Mouse (Mus musculus): ENCODE measurements around the gene Flywch1. TPM values are rescaled to one million over a fixed set of nuclear protein-coding genes. Genes with fewer than 3 reads are reported as not detected.

Flywch1 gene
- polyA plus RNA-seq, 1 experiment from 2014 or later = 203 TPM

GRCm38 (mm10) chr17:23797316-23797715 lies 25.9 kb upstream of the Flywch1 start:
- no peaks in the 10 kb centered on the region for H3K9me3 ChIP-seq (replicated peaks)
- H3K4me3 ChIP-seq = no peak overlapping the region
- ATAC-seq (ENCODE audit: low FRiP score) = no peak
- H3K36me3 ChIP-seq = no peaks in the 10 kb centered on the region
- H3K4me1 ChIP-seq = no peaks in the 10 kb centered on the region; the same call in 1 of the 2 replicates
- H3K27ac ChIP-seq = no peak overlapping the region
- no peak overlapping the region for H3K4me2 ChIP-seq (replicated peaks)
- 0 out of 2 replicates have a peak, but pooled peaks cover 4% of the 10 kb centered on the region for H3K27me3 ChIP-seq
- no peak overlapping the region for H3K9ac ChIP-seq
- WGBS = 68% methylated on average over 7 of the region's 7 CpGs

- no peaks in the 10 kb centered on the region for H3K36me3 ChIP-seq
- H3K27ac ChIP-seq = no peak overlapping the region
- no peak overlapping the region for H3K9ac ChIP-seq
- no peak overlapping the region for H3K4me3 ChIP-seq
- H3K4me2 ChIP-seq (replicated peaks) = no peak overlapping the region
- 93% methylated on average over 8 of the region's 8 CpGs for WGBS
- ATAC-seq (ENCODE audit: low FRiP score) = no peak
- H3K27me3 ChIP-seq = 0 out of 2 replicates have a peak, but pooled peaks cover 4% of the 10 kb centered on the region
- peaks cover 13% of the 10 kb centered on the region for H3K4me1 ChIP-seq
- no peaks in the 10 kb centered on the region for H3K9me3 ChIP-seq (replicated peaks)
Measured at GRCm38 (mm10) chr17:23795323-23795722, 23.9 kb upstream of the Flywch1 start.

- H3K4me2 ChIP-seq (replicated peaks) = peak overlapping the region; percentile 54
- H3K4me1 ChIP-seq = peaks cover 20% of the 10 kb centered on the region
- peak; percentile 13; the same call in 1 of the 2 replicates for ATAC-seq (ENCODE audit: low FRiP score)
- H3K9ac ChIP-seq = peak overlapping the region; percentile 68
- H3K36me3 ChIP-seq = no peaks in the 10 kb centered on the region
- H3K4me3 ChIP-seq = peak overlapping the region; percentile 33
- WGBS = 61% methylated on average over 2 of the region's 2 CpGs
- no peaks in the 10 kb centered on the region for H3K9me3 ChIP-seq (replicated peaks)
- peak overlapping the region; percentile 87 for H3K27ac ChIP-seq
- no peaks in the 10 kb centered on the region for H3K27me3 ChIP-seq
Measured at GRCm38 (mm10) chr17:23791079-23791357, 19.6 kb upstream of the Flywch1 start.

GRCm38 (mm10) chr17:23790269-23791078 lies 19.1 kb upstream of the Flywch1 start, which contains the start of gene Srrm2:
Gene Srrm2 (plus strand): TSS chr17:23790532.
- peak; percentile 65 for ATAC-seq (ENCODE audit: low FRiP score)
- 1% methylated on average over 29 of the region's 29 CpGs for WGBS
- H3K4me1 ChIP-seq = peaks cover 20% of the 10 kb centered on the region
- H3K27ac ChIP-seq = peak within 1 kb of the TSS; percentile 87
- H3K9me3 ChIP-seq (replicated peaks) = no peaks in the 10 kb centered on the region
- H3K27me3 ChIP-seq = no peaks in the 10 kb centered on the region
- peak within 1 kb of the TSS; percentile 54 for H3K4me2 ChIP-seq (replicated peaks)
- H3K9ac ChIP-seq = peak within 1 kb of the TSS; percentile 68
- H3K36me3 ChIP-seq = no peaks in the 10 kb centered on the region
- peak within 1 kb of the TSS; percentile 33 for H3K4me3 ChIP-seq

- Histone ChIP-seq H3K9ac (peak overlapping the region; percentile 68), H3K9me3 (replicated peaks) (no peaks in the 10 kb centered on the region), H3K36me3 (no peaks in the 10 kb centered on the region), H3K4me3 (peak overlapping the region; percentile 33), H3K4me2 (replicated peaks) (peak overlapping the region; percentile 54), H3K27ac (peak overlapping the region; percentile 87), H3K27me3 (no peaks in the 10 kb centered on the region), H3K4me1 (peaks cover 20% of the 10 kb centered on the region)
- ATAC-seq (ENCODE audit: low FRiP score) = no peak
- 14% methylated on average over 8 of the region's 8 CpGs for WGBS
Measured at GRCm38 (mm10) chr17:23789749-23790268, 18.4 kb upstream of the Flywch1 start.

GRCm38 (mm10) chr17:23788973-23789372 lies 17.6 kb upstream of the Flywch1 start:
- Histone ChIP-seq H3K4me1 (peaks cover 20% of the 10 kb centered on the region), H3K27ac (no peak overlapping the region), H3K4me2 (replicated peaks) (no peak overlapping the region), H3K4me3 (no peak overlapping the region), H3K27me3 (no peaks in the 10 kb centered on the region), H3K9me3 (replicated peaks) (no peaks in the 10 kb centered on the region), H3K36me3 (no peaks in the 10 kb centered on the region), H3K9ac (no peak overlapping the region)
- WGBS = 93% methylated on average over 4 of the region's 4 CpGs
- ATAC-seq (ENCODE audit: low FRiP score) = no peak

- H3K9me3 ChIP-seq (replicated peaks) = no peaks in the 10 kb centered on the region
Measured at GRCm38 (mm10) chr17:23786510-23786931, 15.1 kb upstream of the Flywch1 start.

GRCm38 (mm10) chr17:23785561-23786471 lies 14.4 kb upstream of the Flywch1 start, which contains the start of gene Flywch2:
Gene Flywch2 (minus strand): TSS chr17:23786081.
- peak within 1 kb of the TSS; percentile 76 for H3K4me2 ChIP-seq (replicated peaks)
- peak; percentile 85 for ATAC-seq (ENCODE audit: low FRiP score)
- H3K4me1 ChIP-seq = peaks cover 10% of the 10 kb centered on the region
- H3K27me3 ChIP-seq = no peaks in the 10 kb centered on the region
- no peaks in the 10 kb centered on the region for H3K9me3 ChIP-seq (replicated peaks)
- H3K36me3 ChIP-seq = no peaks in the 10 kb centered on the region
- H3K9ac ChIP-seq = peak within 1 kb of the TSS; percentile 81
- 2% methylated on average over 43 of the region's 43 CpGs for WGBS
- H3K4me3 ChIP-seq = peak within 1 kb of the TSS; percentile 59
- H3K27ac ChIP-seq = peak within 1 kb of the TSS; percentile 89

More at GRCm38 (mm10) chr17:23786510-23786931, 15.1 kb upstream of the Flywch1 start:
- Histone ChIP-seq H3K4me3 (peak overlapping the region; percentile 59), H3K27ac (peak overlapping the region; percentile 89), H3K4me1 (peaks cover 17% of the 10 kb centered on the region), H3K36me3 (no peaks in the 10 kb centered on the region), H3K9ac (peak overlapping the region; percentile 54; the same call in 1 of the 2 replicates), H3K27me3 (no peaks in the 10 kb centered on the region), H3K4me2 (replicated peaks) (peak overlapping the region; percentile 76)
- 17% methylated on average over 13 of the region's 13 CpGs for WGBS
- peak; percentile 58 for ATAC-seq (ENCODE audit: low FRiP score)

GRCm38 (mm10) chr17:23783352-23783751 lies 11.9 kb upstream of the Flywch1 start:
- no peaks in the 10 kb centered on the region for H3K27me3 ChIP-seq
- H3K4me1 ChIP-seq = no peaks in the 10 kb centered on the region; the same call in 1 of the 2 replicates
- no peak overlapping the region for H3K4me2 ChIP-seq (replicated peaks)
- no peak for ATAC-seq (ENCODE audit: low FRiP score)
- H3K36me3 ChIP-seq = no peaks in the 10 kb centered on the region
- H3K27ac ChIP-seq = no peak overlapping the region
- H3K9ac ChIP-seq = no peak overlapping the region
- no peaks in the 10 kb centered on the region for H3K9me3 ChIP-seq (replicated peaks)
- H3K4me3 ChIP-seq = no peak overlapping the region

- 68% methylated on average over 2 of the region's 2 CpGs for WGBS
- H3K9ac ChIP-seq = no peak overlapping the region
- no peak for ATAC-seq (ENCODE audit: low FRiP score)
- H3K27me3 ChIP-seq = no peaks in the 10 kb centered on the region
- H3K27ac ChIP-seq = no peak overlapping the region
- no peak overlapping the region for H3K4me3 ChIP-seq
- H3K4me1 ChIP-seq = peaks cover 4% of the 10 kb centered on the region; the same call in 1 of the 2 replicates
- H3K9me3 ChIP-seq (replicated peaks) = no peaks in the 10 kb centered on the region
- H3K36me3 ChIP-seq = peaks cover 6% of the 10 kb centered on the region; the same call in 1 of the 2 replicates
- no peak overlapping the region for H3K4me2 ChIP-seq (replicated peaks)
Measured at GRCm38 (mm10) chr17:23778447-23778846, 7.0 kb upstream of the Flywch1 start.

GRCm38 (mm10) chr17:23777141-23777540 lies 5.7 kb upstream of the Flywch1 start:
- Histone ChIP-seq H3K4me3 (no peak overlapping the region), H3K9me3 (replicated peaks) (no peaks in the 10 kb centered on the region), H3K36me3 (peaks cover 6% of the 10 kb centered on the region; the same call in 1 of the 2 replicates), H3K27me3 (no peaks in the 10 kb centered on the region), H3K4me1 (peaks cover 4% of the 10 kb centered on the region; the same call in 1 of the 2 replicates), H3K9ac (no peak overlapping the region), H3K4me2 (replicated peaks) (no peak overlapping the region), H3K27ac (no peak overlapping the region)
- ATAC-seq (ENCODE audit: low FRiP score) = no peak
- WGBS = 82% methylated on average over 2 of the region's 2 CpGs

- no peaks in the 10 kb centered on the region for H3K27me3 ChIP-seq
- H3K9ac ChIP-seq = no peak overlapping the region
- H3K4me3 ChIP-seq = no peak overlapping the region
- peaks cover 6% of the 10 kb centered on the region; the same call in 1 of the 2 replicates for H3K36me3 ChIP-seq
- peaks cover 8% of the 10 kb centered on the region; the same call in 1 of the 2 replicates for H3K4me1 ChIP-seq
- 82% methylated on average over 10 of the region's 10 CpGs for WGBS
- no peak overlapping the region for H3K4me2 ChIP-seq (replicated peaks)
- no peak for ATAC-seq (ENCODE audit: low FRiP score)
- H3K27ac ChIP-seq = no peak overlapping the region
- H3K9me3 ChIP-seq (replicated peaks) = no peaks in the 10 kb centered on the region
Measured at GRCm38 (mm10) chr17:23776216-23776615, 4.8 kb upstream of the Flywch1 start.

All from hindbrain, embryonic 12.5 days (tissue).